Mouse (Mus musculus): ENCODE measurements around the gene Atxn1.

DNA sequence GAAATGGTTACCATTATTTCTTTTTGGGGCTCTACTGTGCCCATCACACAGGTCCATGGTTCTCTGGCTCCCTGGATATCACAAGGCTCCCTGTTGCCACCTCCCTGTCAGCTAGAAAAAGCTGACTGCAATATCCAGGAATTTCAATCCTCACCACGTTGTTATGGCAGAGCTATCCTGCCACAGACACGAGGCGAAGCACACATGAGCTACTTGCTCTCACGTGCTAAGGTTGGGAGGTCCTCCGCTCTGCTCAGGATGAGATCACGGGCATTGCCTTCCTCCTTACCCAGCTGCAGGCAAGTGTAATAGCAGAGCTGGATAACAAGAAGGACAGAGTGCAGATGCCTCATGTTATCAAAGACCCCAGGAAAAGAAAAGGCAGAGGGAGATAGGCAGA lies 232.2 kb downstream of the Atxn1 start:
- TF ChIP-seq POLR2A (IDR thresholded peaks at IDR 0.05; ENCODE audit: low read depth, low read length) = no peak
- TF ChIP-seq CHD1 (IDR thresholded peaks at IDR 0.05; ENCODE audit: low read depth, low read length) = no peak
- no peak for TF ChIP-seq CTCF (conservative IDR thresholded peaks at IDR 0.05 in 1 of 2, IDR thresholded peaks at IDR 0.05 in 1 of 2; ENCODE audit: low read depth in 2 of 2, low read length in 2 of 2)
- TF ChIP-seq MAX (IDR thresholded peaks at IDR 0.05; ENCODE audit: low read length) = no peak
- no peak for TF ChIP-seq USF1 (IDR thresholded peaks at IDR 0.05; ENCODE audit: low read depth, low read length)
- TF ChIP-seq RCOR1 (conservative IDR thresholded peaks at IDR 0.05; ENCODE audit: low read depth, low read length) = no peak
- no peak for TF ChIP-seq ZNF384 (IDR thresholded peaks at IDR 0.05; ENCODE audit: low read depth, low read length)
- no peak for TF ChIP-seq RAD21 (IDR thresholded peaks at IDR 0.05; ENCODE audit: low read depth, low read length)
